Mouse (Mus musculus) embryonic facial prominence, embryonic 15.5 days (tissue): ENCODE data around the gene Rps25. TPM values are rescaled to one million over a fixed set of nuclear protein-coding genes. Genes with fewer than 3 reads are reported as not detected.
"Not testable (repeated sequence)": the region's sequence is repeated elsewhere in the genome, so short reads cannot be mapped to it uniquely, and the experiment has no call there.

Experiments
- ATAC-seq: fragments of 200-750 bp; cut with Nextera tagmentation; 2 replicates; pipeline ENCODE4 v1.8.0; 2017; ENCODE audit warnings: low read depth, moderate TSS enrichment; ENCODE audit not compliant: insufficient number of reproducible peaks, low FRiP score, low TSS enrichment
- H3K27ac ChIP-seq: fragments of 300-500 bp; sonication (generic); replicated peaks from 2 replicates; pipeline ENCODE4 v1.5.1; 2015; ENCODE audit warnings: mild to moderate bottlenecking, inconsistent platforms
- H3K27me3 ChIP-seq: fragments of 300-500 bp; sonication (generic); 2 replicates; pipeline ENCODE4 v1.6.1; 2015; ENCODE audit warnings: inconsistent platforms
- H3K36me3 ChIP-seq: fragments of 300-500 bp; sonication (generic); 2 replicates; pipeline ENCODE4 v1.6.1; 2015; ENCODE audit warnings: mild to moderate bottlenecking, inconsistent platforms
- H3K4me1 ChIP-seq: fragments of 300-500 bp; sonication (generic); 2 replicates; pipeline ENCODE4 v1.6.1; 2015; ENCODE audit warnings: inconsistent platforms
- H3K4me2 ChIP-seq: fragments of 300-500 bp; sonication (generic); replicated peaks from 2 replicates; pipeline ENCODE4 v1.6.1; 2015; ENCODE audit warnings: mild to moderate bottlenecking, inconsistent platforms
- H3K4me3 ChIP-seq: fragments of 300-500 bp; sonication (generic); replicated peaks from 2 replicates; pipeline ENCODE4 v1.5.1; 2015; ENCODE audit warnings: mild to moderate bottlenecking, inconsistent platforms
- H3K9ac ChIP-seq: fragments of 300-500 bp; sonication (generic); 2 replicates; pipeline ENCODE4 v1.6.1; 2015; ENCODE audit warnings: inconsistent platforms
- H3K9me3 ChIP-seq: fragments of 300-500 bp; sonication (generic); replicated peaks from 2 replicates; pipeline ENCODE4 v1.6.1; 2016; ENCODE audit warnings: inconsistent platforms
- WGBS: fragments of 180-500 bp; shearing (Covaris S2); methylation state at CpG from one replicate; pipeline ENCODE4 v1.1.7; 2015; 5-methylcytosine and 5-hydroxymethylcytosine counted together
- polyA plus RNA-seq: library from polyadenylated mRNA; unstranded; fragments of >200 nt; fragmentation: Nextera tagmentation; extraction: Ambion mirVana; gene quantifications from 2 replicates; pipeline ENCODE4 v1.2.1, GENCODE M21; 2015

The Rps25 gene
- polyA plus RNA-seq, 1 experiment from 2014 or later = 1,877 TPM

- Histone ChIP-seq H3K4me1 (peaks cover 13% of the 10 kb centered on the region; the same call in 1 of the 2 replicates), H3K27ac (no peak overlapping the region), H3K4me3 (no peak overlapping the region), H3K27me3 (no peaks in the 10 kb centered on the region), H3K9me3 (no peaks in the 10 kb centered on the region), H3K36me3 (peaks cover 65% of the 10 kb centered on the region), H3K4me2 (no peak overlapping the region), H3K9ac (no peak overlapping the region)
- ATAC-seq = no peak
- 73% methylated on average over 3 of the region's 3 CpGs for WGBS
These were observed 1.9 kb upstream of the Rps25 start for GRCm38 (mm10) chr9:44405011-44405410.

- Histone ChIP-seq H3K4me3 (peak overlapping the region; percentile 88), H3K4me2 (peak overlapping the region; percentile 65), H3K27ac (peak overlapping the region; percentile 99), H3K27me3 (no peaks in the 10 kb centered on the region), H3K36me3 (peaks cover 66% of the 10 kb centered on the region), H3K4me1 (peaks cover 13% of the 10 kb centered on the region; the same call in 1 of the 2 replicates), H3K9me3 (no peaks in the 10 kb centered on the region), H3K9ac (peak overlapping the region; percentile 78)
- under 1% methylated on average over 24 of the region's 24 CpGs for WGBS
- ATAC-seq = no peak
These were observed 786 bp downstream of the Rps25 start for GRCm38 (mm10) chr9:44407752-44408097.

- Histone ChIP-seq H3K4me3 (peak overlapping the region; percentile 88), H3K36me3 (peaks cover 67% of the 10 kb centered on the region), H3K4me2 (peak overlapping the region; percentile 65), H3K4me1 (peaks cover 13% of the 10 kb centered on the region; the same call in 1 of the 2 replicates)
- not testable (repeated sequence) for H3K9me3 ChIP-seq, H3K9ac ChIP-seq, H3K27me3 ChIP-seq, ATAC-seq, H3K27ac ChIP-seq
- 79% methylated on average over 9 of the region's 9 CpGs for WGBS
These were observed 1.8 kb downstream of the Rps25 start for GRCm38 (mm10) chr9:44408693-44409092.

DNA sequence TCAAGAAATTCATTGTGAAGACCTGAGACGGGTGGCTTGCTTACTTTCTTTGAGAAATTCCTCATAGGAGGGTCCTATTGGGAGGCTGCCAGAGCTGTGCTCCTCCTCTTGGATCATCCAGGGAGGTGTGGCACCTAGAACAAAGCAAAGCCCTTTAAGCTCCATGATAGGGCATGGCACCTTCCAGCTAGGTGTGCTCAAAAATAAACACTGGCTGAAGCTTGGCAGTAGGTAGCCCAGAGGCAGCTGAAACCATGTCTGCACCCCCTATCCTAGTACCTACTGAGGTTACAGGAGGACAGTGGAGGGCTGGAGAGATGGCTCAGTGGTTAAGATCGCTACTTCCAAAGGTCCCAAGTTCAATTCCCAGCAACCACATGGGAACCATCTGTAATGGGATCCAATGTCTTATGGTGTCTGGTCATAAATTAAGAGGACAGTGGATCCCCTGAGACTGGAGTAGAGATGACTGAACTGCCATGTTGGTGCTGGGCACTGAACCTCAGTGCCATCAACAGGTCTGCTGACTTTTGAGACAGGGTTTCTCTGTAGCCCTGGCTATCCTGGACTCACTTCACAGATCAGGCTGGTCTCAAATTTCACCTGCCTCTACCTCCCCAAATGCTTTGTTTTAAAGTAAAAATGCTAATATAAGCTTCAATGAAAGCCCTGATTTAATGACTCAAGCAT is 3.9 kb downstream of the Rps25 start:
- no peak overlapping the region for H3K4me3 ChIP-seq
- H3K9me3 ChIP-seq = no peaks in the 10 kb centered on the region
- H3K4me1 ChIP-seq = peaks cover 12% of the 10 kb centered on the region; the same call in 1 of the 2 replicates
- no peak for ATAC-seq
- H3K27me3 ChIP-seq = no peaks in the 10 kb centered on the region
- 80% methylated on average over 2 of the region's 2 CpGs for WGBS
- H3K9ac ChIP-seq = no peak overlapping the region
- no peak overlapping the region for H3K4me2 ChIP-seq
- peaks cover 59% of the 10 kb centered on the region for H3K36me3 ChIP-seq
- no peak overlapping the region for H3K27ac ChIP-seq

GRCm38 (mm10) chr9:44411601-44412130 is 4.7 kb downstream of the Rps25 start:
- no peak for ATAC-seq
- WGBS = 81% methylated on average over 1 of the region's 1 CpGs

GRCm38 (mm10) chr9:44412306-44412705 is 5.4 kb downstream of the Rps25 start:
- Histone ChIP-seq H3K27me3 (no peaks in the 10 kb centered on the region), H3K9me3 (no peaks in the 10 kb centered on the region), H3K27ac (no peak overlapping the region), H3K4me1 (peaks cover 11% of the 10 kb centered on the region), H3K4me3 (no peak overlapping the region), H3K36me3 (peaks cover 62% of the 10 kb centered on the region), H3K4me2 (no peak overlapping the region), H3K9ac (no peak overlapping the region)
- ATAC-seq = no peak
- WGBS = 83% methylated on average over 4 of the region's 4 CpGs

More at GRCm38 (mm10) chr9:44411601-44412130, 4.7 kb downstream of the Rps25 start:
- H3K4me1 ChIP-seq = peaks cover 7% of the 10 kb centered on the region; the same call in 1 of the 2 replicates
- H3K27ac ChIP-seq = 0 out of 2 replicates have a peak overlapping the region, but pooled peaks have one; percentile 4
- H3K9me3 ChIP-seq = no peaks in the 10 kb centered on the region
- no peaks in the 10 kb centered on the region for H3K27me3 ChIP-seq
- H3K4me2 ChIP-seq = no peak overlapping the region
- no peak overlapping the region for H3K4me3 ChIP-seq
- no peak overlapping the region for H3K9ac ChIP-seq
- peaks cover 62% of the 10 kb centered on the region for H3K36me3 ChIP-seq

GRCm38 (mm10) chr9:44412781-44413180 is 5.8 kb downstream of the Rps25 start:
- Histone ChIP-seq H3K4me1 (peaks cover 13% of the 10 kb centered on the region), H3K9me3 (no peaks in the 10 kb centered on the region), H3K36me3 (peaks cover 62% of the 10 kb centered on the region), H3K9ac (no peak overlapping the region), H3K4me2 (no peak overlapping the region), H3K27me3 (no peaks in the 10 kb centered on the region), H3K27ac (no peak overlapping the region), H3K4me3 (no peak overlapping the region)
- 58% methylated on average over 2 of the region's 2 CpGs for WGBS
- ATAC-seq = no peak

DNA sequence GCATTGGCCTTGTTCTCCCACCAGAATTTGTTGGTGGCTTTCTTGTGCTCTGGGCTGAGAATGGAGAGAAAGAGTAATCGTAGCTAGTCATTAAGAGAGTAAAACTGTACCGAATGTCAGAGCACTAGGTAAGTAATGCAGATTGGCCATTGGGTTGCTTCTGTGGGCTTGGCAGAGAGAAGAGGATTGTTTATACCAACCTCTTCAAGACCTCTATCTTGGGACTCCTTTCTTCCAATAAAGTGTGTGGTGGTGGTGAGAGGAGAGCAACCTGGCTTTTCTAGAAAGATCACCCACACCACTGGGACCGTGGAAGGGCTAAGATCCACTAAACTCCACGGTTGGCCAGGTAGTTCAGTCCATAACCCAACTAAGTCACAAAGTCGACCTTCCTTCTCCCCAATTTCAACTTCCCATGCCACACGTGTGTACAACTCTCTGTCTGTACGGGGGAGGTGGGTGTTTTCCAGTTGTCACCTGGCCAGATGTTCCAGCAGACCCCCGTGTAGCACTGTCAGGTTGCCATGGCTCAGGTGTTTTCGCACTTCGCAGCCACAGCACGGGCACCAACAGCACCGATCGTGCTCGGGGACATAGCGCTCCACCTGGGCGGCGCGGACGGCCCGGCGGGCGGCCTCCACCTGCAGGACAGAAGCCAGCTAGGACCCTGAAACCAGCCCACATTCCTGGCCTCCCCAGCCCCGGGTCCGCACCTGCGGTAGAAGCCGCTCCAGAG is 10.4 kb downstream of the Rps25 start:
- H3K4me2 ChIP-seq = peak overlapping the region; percentile 88
- H3K9ac ChIP-seq = peak overlapping the region; percentile 79
- H3K4me1 ChIP-seq = peaks cover 6% of the 10 kb centered on the region; the same call in 1 of the 2 replicates
- no peaks in the 10 kb centered on the region for H3K9me3 ChIP-seq
- 6% methylated on average over 26 of the region's 26 CpGs for WGBS
- no peaks in the 10 kb centered on the region for H3K27me3 ChIP-seq
- ATAC-seq = peak; percentile 6; the same call in 1 of the 2 replicates
- H3K27ac ChIP-seq = peak overlapping the region; percentile 80
- peak overlapping the region; percentile 78 for H3K4me3 ChIP-seq
- peaks cover 26% of the 10 kb centered on the region for H3K36me3 ChIP-seq

- Histone ChIP-seq H3K9me3 (no peaks in the 10 kb centered on the region), H3K27me3 (no peaks in the 10 kb centered on the region), H3K4me1 (peaks cover 6% of the 10 kb centered on the region; the same call in 1 of the 2 replicates), H3K4me3 (peak overlapping the region; percentile 78), H3K4me2 (peak overlapping the region; percentile 88), H3K9ac (peak overlapping the region; percentile 79), H3K27ac (peak overlapping the region; percentile 80), H3K36me3 (peaks cover 20% of the 10 kb centered on the region)
- ATAC-seq = peak; percentile 88
- WGBS = under 1% methylated on average over 38 of the region's 38 CpGs
These were observed 11.0 kb downstream of the Rps25 start for GRCm38 (mm10) chr9:44417892-44418363.

DNA sequence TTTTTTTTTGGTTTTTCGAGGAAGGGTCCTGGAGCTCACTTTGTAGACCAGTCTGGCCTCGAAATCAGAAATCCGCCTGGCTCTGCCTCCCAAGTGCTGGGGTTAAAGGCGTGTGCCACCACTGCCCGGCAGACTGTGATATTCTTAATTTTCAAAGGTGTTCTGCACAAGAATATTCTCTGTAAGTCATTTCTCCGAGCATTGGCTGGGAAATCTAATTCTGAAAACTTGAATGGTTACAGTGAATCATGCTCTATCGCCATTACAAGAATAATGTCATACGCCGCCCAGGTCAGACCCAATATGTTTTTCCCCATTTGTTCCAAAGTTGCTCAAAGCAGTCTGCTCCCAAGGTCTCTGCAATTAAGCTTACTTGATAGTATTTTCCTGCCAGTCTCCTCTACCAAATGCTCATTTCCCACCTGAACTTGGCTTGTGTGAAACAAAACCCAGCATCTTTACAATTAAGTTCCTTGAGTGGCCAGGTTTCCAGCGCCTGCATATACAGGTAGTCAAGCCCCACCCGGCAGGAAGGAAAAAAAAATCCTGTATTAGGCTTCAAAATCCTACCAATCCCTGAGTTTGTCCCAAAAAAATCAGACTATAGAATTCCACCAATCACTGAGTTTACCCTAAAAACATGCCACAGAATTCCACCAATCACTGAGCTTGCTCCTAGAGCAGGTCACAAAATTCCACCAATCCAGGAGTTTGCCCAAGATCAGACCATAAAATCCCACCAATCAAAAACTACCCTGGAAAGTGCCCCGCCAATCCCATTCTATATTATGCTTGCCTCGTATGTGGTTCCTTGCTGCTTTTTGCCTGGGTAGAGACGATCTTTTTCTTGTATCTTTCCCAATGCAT is 11.8 kb downstream of the Rps25 start, which contains the start of gene Ccdc84:
TSS of gene Ccdc84 (minus strand) at position 51 of the 867 bp plus-strand sequence.
- Histone ChIP-seq H3K27ac (peak within 1 kb of the TSS; percentile 80), H3K27me3 (no peaks in the 10 kb centered on the region), H3K4me2 (peak within 1 kb of the TSS; percentile 88), H3K36me3 (peaks cover 11% of the 10 kb centered on the region; the same call in 1 of the 2 replicates), H3K4me3 (peak within 1 kb of the TSS; percentile 78), H3K9me3 (no peaks in the 10 kb centered on the region), H3K9ac (peak within 1 kb of the TSS; percentile 79), H3K4me1 (peaks cover 6% of the 10 kb centered on the region; the same call in 1 of the 2 replicates)
- no peak for ATAC-seq
- 72% methylated on average over 14 of the region's 14 CpGs for WGBS
